Mouse (Mus musculus) forebrain, embryonic 11.5 days (tissue): Measurements from ENCODE around the gene Zfp36l2. TPM values are rescaled to one million over a fixed set of nuclear protein-coding genes. Genes with fewer than 3 reads are reported as not detected.

Experiments
- ATAC-seq: fragments of 200-750 bp; cut with Nextera tagmentation; replicated peaks from 2 replicates; pipeline ENCODE4 v1.8.0; 2017; ENCODE audit warnings: moderate TSS enrichment; ENCODE audit not compliant: low FRiP score
- DNase-seq: peaks from one replicate; pipeline ENCODE4 v3.0.0-alpha.2; 2017; ENCODE audit warnings: low spot score
- H3K27ac ChIP-seq: fragments of 300-500 bp; sonication (generic); 2 replicates; pipeline ENCODE4 v1.5.1; 2014; ENCODE audit warnings: low read depth, low read length
- H3K27me3 ChIP-seq: fragments of 300-500 bp; sonication (generic); 2 replicates; pipeline ENCODE4 v1.6.1; 2014; ENCODE audit warnings: mild to moderate bottlenecking, low read length, mixed read lengths; ENCODE audit not compliant: control insufficient read depth, insufficient read depth
- H3K36me3 ChIP-seq: fragments of 300-500 bp; sonication (generic); 2 replicates; pipeline ENCODE4 v1.6.1; 2014; ENCODE audit warnings: mild to moderate bottlenecking, low read length, moderate library complexity, mixed read lengths; ENCODE audit not compliant: control insufficient read depth, insufficient read depth
- H3K4me1 ChIP-seq: fragments of 300-500 bp; sonication (generic); replicated peaks from 2 replicates; pipeline ENCODE4 v1.6.1; 2014; ENCODE audit warnings: low read length, mixed read lengths; ENCODE audit not compliant: control insufficient read depth, insufficient read depth
- H3K4me2 ChIP-seq: fragments of 300-500 bp; sonication (generic); 2 replicates; pipeline ENCODE4 v1.6.1; 2014; ENCODE audit warnings: low read depth, mild to moderate bottlenecking, low read length, moderate library complexity, mixed read lengths; ENCODE audit not compliant: severe bottlenecking
- H3K4me3 ChIP-seq: fragments of 300-500 bp; sonication (generic); 2 replicates; pipeline ENCODE4 v1.5.1; 2014; ENCODE audit warnings: low read depth, low read length
- H3K9ac ChIP-seq: fragments of 300-500 bp; sonication (generic); 2 replicates; pipeline ENCODE4 v1.6.1; 2014; ENCODE audit warnings: low read length
- H3K9me3 ChIP-seq: fragments of 300-500 bp; sonication (generic); 2 replicates; pipeline ENCODE4 v1.6.1; 2016; ENCODE audit warnings: low read length, mixed read lengths; ENCODE audit not compliant: control insufficient read depth
- WGBS: fragments of 180-500 bp; shearing (Covaris S2); extraction: QIAGEN DNeasy Blood & Tissue Kit; methylation state at CpG from one replicate; pipeline ENCODE4 v1.1.7; 2014; 5-methylcytosine and 5-hydroxymethylcytosine counted together
- polyA plus RNA-seq: library from polyadenylated mRNA; unstranded; fragments of >200 nt; fragmentation: Nextera tagmentation; extraction: Ambion mirVana; gene quantifications from 2 replicates; pipeline ENCODE4 v1.2.1, GENCODE M21; 2014

Zfp36l2 gene
- polyA plus RNA-seq, 1 experiment from 2014 or later: 15.3 TPM

- Histone ChIP-seq H3K4me2 (no peak overlapping the region), H3K27ac (no peak overlapping the region), H3K36me3 (no peaks in the 10 kb centered on the region), H3K27me3 (no peaks in the 10 kb centered on the region; the same call in 1 of the 2 replicates), H3K9ac (no peak overlapping the region), H3K4me3 (no peak overlapping the region), H3K9me3 (no peaks in the 10 kb centered on the region), H3K4me1 (peaks cover 8% of the 10 kb centered on the region)
- DNase-seq: no peak
- WGBS: 85% methylated on average over 6 of the region's 6 CpGs
- ATAC-seq: no peak
Measured at GRCm38 (mm10) chr17:84141691-84142090, 46.1 kb downstream of the Zfp36l2 start.

GRCm38 (mm10) chr17:84140822-84141507, 46.8 kb downstream of the Zfp36l2 start:
- 77% methylated on average over 10 of the region's 10 CpGs for WGBS
- Histone ChIP-seq H3K4me1 (0 out of 2 replicates have a peak, but pooled peaks cover 2% of the 10 kb centered on the region), H3K4me3 (no peak overlapping the region), H3K27me3 (no peaks in the 10 kb centered on the region), H3K4me2 (no peak overlapping the region), H3K27ac (no peak overlapping the region), H3K9me3 (no peaks in the 10 kb centered on the region), H3K36me3 (no peaks in the 10 kb centered on the region), H3K9ac (no peak overlapping the region)
- no peak for DNase-seq
- ATAC-seq: no peak

- no peak for ATAC-seq
- no peaks in the 10 kb centered on the region for H3K4me1 ChIP-seq
- no peak for DNase-seq
- H3K36me3 ChIP-seq: no peaks in the 10 kb centered on the region
- H3K27me3 ChIP-seq: no peaks in the 10 kb centered on the region
- no peaks in the 10 kb centered on the region for H3K9me3 ChIP-seq
- no peak overlapping the region for H3K4me3 ChIP-seq
- no peak overlapping the region for H3K9ac ChIP-seq
- WGBS: 93% methylated on average over 11 of the region's 11 CpGs
- H3K4me2 ChIP-seq: no peak overlapping the region
- H3K27ac ChIP-seq: no peak overlapping the region
Measured at GRCm38 (mm10) chr17:84137393-84138171, 50.2 kb downstream of the Zfp36l2 start.

GRCm38 (mm10) chr17:84136669-84137392, 50.9 kb downstream of the Zfp36l2 start:
- no peaks in the 10 kb centered on the region for H3K36me3 ChIP-seq
- no peak for DNase-seq
- no peak overlapping the region for H3K4me2 ChIP-seq
- no peak overlapping the region for H3K4me3 ChIP-seq
- H3K9me3 ChIP-seq: no peaks in the 10 kb centered on the region
- no peaks in the 10 kb centered on the region for H3K4me1 ChIP-seq
- no peaks in the 10 kb centered on the region for H3K27me3 ChIP-seq
- WGBS: 65% methylated on average over 10 of the region's 10 CpGs
- ATAC-seq: no peak
- H3K9ac ChIP-seq: no peak overlapping the region
- no peak overlapping the region for H3K27ac ChIP-seq

- no peak overlapping the region for H3K4me2 ChIP-seq
Measured at GRCm38 (mm10) chr17:84136217-84136616, 51.5 kb downstream of the Zfp36l2 start.

GRCm38 (mm10) chr17:84135243-84135642, 52.5 kb downstream of the Zfp36l2 start:
- no peak overlapping the region for H3K4me2 ChIP-seq
- H3K4me1 ChIP-seq: no peaks in the 10 kb centered on the region
- H3K9me3 ChIP-seq: no peaks in the 10 kb centered on the region
- 83% methylated on average over 7 of the region's 7 CpGs for WGBS
- H3K4me3 ChIP-seq: no peak overlapping the region
- no peaks in the 10 kb centered on the region for H3K27me3 ChIP-seq
- no peaks in the 10 kb centered on the region for H3K36me3 ChIP-seq
- no peak for ATAC-seq
- no peak for DNase-seq
- H3K27ac ChIP-seq: no peak overlapping the region
- no peak overlapping the region for H3K9ac ChIP-seq

More at GRCm38 (mm10) chr17:84136217-84136616, 51.5 kb downstream of the Zfp36l2 start:
- WGBS: 88% methylated on average over 4 of the region's 4 CpGs
- Histone ChIP-seq H3K9ac (no peak overlapping the region), H3K27me3 (no peaks in the 10 kb centered on the region), H3K4me3 (no peak overlapping the region), H3K9me3 (no peaks in the 10 kb centered on the region), H3K4me1 (no peaks in the 10 kb centered on the region), H3K36me3 (no peaks in the 10 kb centered on the region), H3K27ac (no peak overlapping the region)
- DNase-seq: no peak
- no peak for ATAC-seq
